Mouse (Mus musculus) embryo, embryonic 10.5 days (tissue): ENCODE data around the gene Sec16a.
"Not testable (repeated sequence)": the region's sequence is repeated elsewhere in the genome, so short reads cannot be mapped to it uniquely, and the experiment has no call there.

Source experiments
- DNase-seq: peaks from one replicate; pipeline ENCODE4 v3.0.0-alpha.2; 2015; ENCODE audit warnings: low spot score

The Sec16a gene

GRCm38 (mm10) chr2:26389154-26389690, 55.8 kb downstream of the Sec16a start, which contains the start of the genes Entr1 and Pmpca:
Gene Entr1 (minus strand): TSS chr2:26389316.
Gene Pmpca (plus strand): TSS chr2:26389339.
- DNase-seq = peak; percentile 88

- peak; percentile 23 for DNase-seq
Observed at GRCm38 (mm10) chr2:26388682-26389153, 56.3 kb downstream of the Sec16a start.

- no peak for DNase-seq
Observed at GRCm38 (mm10) chr2:26387713-26388112, 57.3 kb downstream of the Sec16a start.

- not testable (repeated sequence) for DNase-seq
Observed at GRCm38 (mm10) chr2:26380871-26381270, 64.1 kb downstream of the Sec16a start.

- DNase-seq = peak; percentile 92
Observed at GRCm38 (mm10) chr2:26380131-26380771, 64.8 kb downstream of the Sec16a start, which contains the start of gene Snapc4. Gene Snapc4 (minus strand): TSS chr2:26380653.

- no peak for DNase-seq
Observed at GRCm38 (mm10) chr2:26372396-26372795, 72.6 kb downstream of the Sec16a start.

GRCm38 (mm10) chr2:26368572-26368971, 76.4 kb downstream of the Sec16a start:
- DNase-seq = no peak

GRCm38 (mm10) chr2:26367911-26368310, 77.1 kb downstream of the Sec16a start:
- no peak for DNase-seq

- DNase-seq = no peak
Observed at GRCm38 (mm10) chr2:26364738-26365465, 80.1 kb downstream of the Sec16a start.

- no peak for DNase-seq
Observed at GRCm38 (mm10) chr2:26363481-26363880, 81.5 kb downstream of the Sec16a start.

GRCm38 (mm10) chr2:26362991-26363390, 82.0 kb downstream of the Sec16a start:
- no peak for DNase-seq

- DNase-seq = no peak
Observed at GRCm38 (mm10) chr2:26360772-26361171, 84.2 kb downstream of the Sec16a start, which contains the start of gene Card9. Gene Card9 (minus strand): TSS chr2:26360918.

GRCm38 (mm10) chr2:26359983-26360382, 85.0 kb downstream of the Sec16a start:
- no peak for DNase-seq
